Mouse (Mus musculus): ENCODE data around the gene C130026I21Rik.
"Not testable (repeated sequence)": the region's sequence is repeated elsewhere in the genome, so short reads cannot be mapped to it uniquely, and the experiment has no call there.

The C130026I21Rik gene

GRCm38 (mm10) chr1:85118341-85118740 is 152.0 kb downstream of the C130026I21Rik start:
- not testable (repeated sequence) for DNase-seq

- not testable (repeated sequence) for DNase-seq
Measured at GRCm38 (mm10) chr1:85117537-85117936, 152.8 kb downstream of the C130026I21Rik start.

- DNase-seq = peak; percentile 83
Measured at GRCm38 (mm10) chr1:85114666-85115402, 155.5 kb downstream of the C130026I21Rik start.

- DNase-seq = not testable (repeated sequence)
Measured at GRCm38 (mm10) chr1:85114078-85114477, 156.3 kb downstream of the C130026I21Rik start.

- DNase-seq = not testable (repeated sequence)
Measured at GRCm38 (mm10) chr1:85112889-85113288, 157.5 kb downstream of the C130026I21Rik start.

- DNase-seq = not testable (repeated sequence)
Measured at GRCm38 (mm10) chr1:85112266-85112665, 158.1 kb downstream of the C130026I21Rik start.

GRCm38 (mm10) chr1:85111572-85111971 is 158.8 kb downstream of the C130026I21Rik start:
- not testable (repeated sequence) for DNase-seq

GRCm38 (mm10) chr1:85110876-85111275 is 159.5 kb downstream of the C130026I21Rik start:
- DNase-seq = not testable (repeated sequence)

- not testable (repeated sequence) for DNase-seq
Measured at GRCm38 (mm10) chr1:85109753-85110152, 160.6 kb downstream of the C130026I21Rik start, which contains the start of gene A530032D15Rik. A530032D15Rik (minus strand) TSS chr1:85109853.

- DNase-seq = not testable (repeated sequence)
Measured at GRCm38 (mm10) chr1:85106013-85106412, 164.4 kb downstream of the C130026I21Rik start.

- not testable (repeated sequence) for DNase-seq
Measured at GRCm38 (mm10) chr1:85105336-85105735, 165.0 kb downstream of the C130026I21Rik start.

GRCm38 (mm10) chr1:85101754-85102153 is 168.6 kb downstream of the C130026I21Rik start:
- DNase-seq = not testable (repeated sequence)

- DNase-seq = not testable (repeated sequence)
Measured at GRCm38 (mm10) chr1:85099864-85100263, 170.5 kb downstream of the C130026I21Rik start, which contains the start of gene Gm10553. Gm10553 (plus strand) TSS chr1:85100164.

GRCm38 (mm10) chr1:85099081-85099480 is 171.3 kb downstream of the C130026I21Rik start:
- DNase-seq = not testable (repeated sequence)

- not testable (repeated sequence) for DNase-seq
Measured at GRCm38 (mm10) chr1:85093011-85093572, 177.3 kb downstream of the C130026I21Rik start.

GRCm38 (mm10) chr1:85092169-85092568 is 178.2 kb downstream of the C130026I21Rik start:
- DNase-seq = not testable (repeated sequence)

- DNase-seq = not testable (repeated sequence)
Measured at GRCm38 (mm10) chr1:85086211-85086610, 184.2 kb downstream of the C130026I21Rik start.

- DNase-seq = not testable (repeated sequence)
Measured at GRCm38 (mm10) chr1:85084803-85085202, 185.6 kb downstream of the C130026I21Rik start.

- DNase-seq = not testable (repeated sequence)
Measured at GRCm38 (mm10) chr1:85073099-85073498, 197.3 kb downstream of the C130026I21Rik start.

GRCm38 (mm10) chr1:85071690-85072089 is 198.7 kb downstream of the C130026I21Rik start:
- not testable (repeated sequence) for DNase-seq

GRCm38 (mm10) chr1:85035801-85036200 is 234.6 kb downstream of the C130026I21Rik start:
- not testable (repeated sequence) for DNase-seq

GRCm38 (mm10) chr1:85034394-85034793 is 236.0 kb downstream of the C130026I21Rik start:
- not testable (repeated sequence) for DNase-seq

- not testable (repeated sequence) for DNase-seq
Measured at GRCm38 (mm10) chr1:85033616-85034015, 236.8 kb downstream of the C130026I21Rik start.

- DNase-seq = not testable (repeated sequence)
Measured at GRCm38 (mm10) chr1:85030211-85030610, 240.2 kb downstream of the C130026I21Rik start.

Data from kidney, adult 9 months (tissue).